Mouse (Mus musculus): ENCODE measurements around the gene Runx1. TPM values are rescaled to one million over a fixed set of nuclear protein-coding genes. Genes with fewer than 3 reads are reported as not detected.

Gene Runx1
- total and polyA plus RNA-seq, 3 experiments = 3.1 to 10.9 (median 4.7) TPM

- in situ Hi-C loops (cut with MboI; ENCODE audit: low pct_ligation_motif_present, low pct_unique_long_range_greater_than_20kb, low sequenced_read_pairs) (loop anchor here (25.0 kb wide), 1 partner anchor 299 kb away; no protein-coding TSS in a partner anchor), dilution Hi-C loops (cut with MboI; ENCODE audit: extremely low pct_ligation_motif_present, extremely low pct_unique_long_range_greater_than_20kb, low sequenced_read_pairs) (no loop called here)
- Histone ChIP-seq H3K27ac (ENCODE audit: insufficient read depth, low read depth) (no peak overlapping the region), H3K79me2 (replicated peaks; ENCODE audit: control insufficient read depth, extremely low read depth, insufficient read depth, poor library complexity, severe bottlenecking) (no peaks in the 10 kb centered on the region), H3K9ac (ENCODE audit: insufficient read depth, low read depth) (no peak overlapping the region), H3K9me3 (replicated peaks; ENCODE audit: low read length) (no peaks in the 10 kb centered on the region), H3K4me2 (ENCODE audit: insufficient read depth, low read depth, poor library complexity, severe bottlenecking) (no peak overlapping the region), H3K4me1 (ENCODE audit: control insufficient read depth in 1 of 2, insufficient read depth in 2 of 2) (0 out of 4 replicates have a peak, but pooled peaks cover 0 to 3% of the 10 kb centered on the region in 2 experiments), H3K36me3 (replicated peaks in 1 of 2; ENCODE audit: control insufficient read depth in 1 of 2, insufficient read depth in 1 of 2, low read length in 1 of 2) (no peaks in the 10 kb centered on the region), H3K27me3 (replicated peaks) (no peaks in the 10 kb centered on the region), H3K4me3 (replicated peaks in 1 of 3; ENCODE audit: low read depth in 2 of 3, low read length in 2 of 3, poor library complexity in 1 of 3) (no peak overlapping the region)
- no peak for DNase-seq (ENCODE audit: extremely low read depth)
- TF ChIP-seq MAFK (IDR thresholded peaks at IDR 0.05; ENCODE audit: insufficient replicate concordance, low read length) (peak; percentile 86), CTCF (conservative IDR thresholded peaks at IDR 0.05 in 1 of 2, IDR thresholded peaks at IDR 0.05 in 1 of 2; ENCODE audit: low read depth in 2 of 2, low read length in 2 of 2) (no peak)
These were observed 12.8 kb upstream of the Runx1 start for GRCm38 (mm10) chr16:92838709-92839108.

GRCm38 (mm10) chr16:92831341-92831740 is 5.4 kb upstream of the Runx1 start:
- dilution Hi-C loops (cut with MboI; ENCODE audit: extremely low pct_ligation_motif_present, extremely low pct_unique_long_range_greater_than_20kb, low sequenced_read_pairs) (no loop called here), in situ Hi-C loops (cut with MboI; ENCODE audit: low pct_ligation_motif_present, low pct_unique_long_range_greater_than_20kb, low sequenced_read_pairs) (loop anchor here (25.0 kb wide), 1 partner anchor 306 kb away; no protein-coding TSS in a partner anchor)
- Histone ChIP-seq H3K36me3 (replicated peaks in 1 of 2; ENCODE audit: control insufficient read depth in 1 of 2, insufficient read depth in 1 of 2, low read length in 1 of 2) (no peaks in the 10 kb centered on the region), H3K27me3 (replicated peaks) (no peaks in the 10 kb centered on the region), H3K27ac (ENCODE audit: insufficient read depth, low read depth) (no peak overlapping the region), H3K4me2 (ENCODE audit: insufficient read depth, low read depth, poor library complexity, severe bottlenecking) (no peak overlapping the region), H3K4me1 (ENCODE audit: control insufficient read depth in 1 of 2, insufficient read depth in 2 of 2) (peaks cover 3 to 8% of the 10 kb centered on the region in 2 experiments; a peak in 3 of 4 replicates), H3K9me3 (replicated peaks; ENCODE audit: low read length) (no peaks in the 10 kb centered on the region), H3K9ac (ENCODE audit: insufficient read depth, low read depth) (no peak overlapping the region), H3K79me2 (replicated peaks; ENCODE audit: control insufficient read depth, extremely low read depth, insufficient read depth, poor library complexity, severe bottlenecking) (no peaks in the 10 kb centered on the region), H3K4me3 (replicated peaks in 1 of 3; ENCODE audit: low read depth in 2 of 3, low read length in 2 of 3, poor library complexity in 1 of 3) (no peak overlapping the region)
- no peak for DNase-seq (ENCODE audit: extremely low read depth)
- TF ChIP-seq MAX (IDR thresholded peaks at IDR 0.05; ENCODE audit: low read length) = no peak
- no peak for TF ChIP-seq POLR2A (IDR thresholded peaks at IDR 0.05; ENCODE audit: low read depth, low read length)
- TF ChIP-seq MEF2A (IDR thresholded peaks at IDR 0.05; ENCODE audit: borderline replicate concordance, low read depth, low read length) = no peak
- TF ChIP-seq POLR2AphosphoS2 (IDR thresholded peaks at IDR 0.05; ENCODE audit: low read depth, low read length) = no peak
- no peak for TF ChIP-seq IRF4 (IDR thresholded peaks at IDR 0.05; ENCODE audit: low read depth, low read length)
- no peak for TF ChIP-seq ZMIZ1 (IDR thresholded peaks at IDR 0.05; ENCODE audit: low read depth, low read length)
- TF ChIP-seq GABPA (IDR thresholded peaks at IDR 0.05; ENCODE audit: insufficient replicate concordance, low read depth, low read length) = no peak
- no peak for TF ChIP-seq ZKSCAN1 (IDR thresholded peaks at IDR 0.05; ENCODE audit: borderline replicate concordance, low read depth, low read length)
- TF ChIP-seq ELF1 (IDR thresholded peaks at IDR 0.05; ENCODE audit: low read depth, low read length) = no peak
- no peak for TF ChIP-seq MXI1 (IDR thresholded peaks at IDR 0.05; ENCODE audit: low read depth, low read length)
- no peak for TF ChIP-seq TCF12 (IDR thresholded peaks at IDR 0.05; ENCODE audit: low read depth, low read length)
- no peak for TF ChIP-seq RCOR1 (conservative IDR thresholded peaks at IDR 0.05; ENCODE audit: low read depth, low read length)

GRCm38 (mm10) chr16:92830479-92830878 is 4.5 kb upstream of the Runx1 start:
- Histone ChIP-seq H3K27ac (ENCODE audit: insufficient read depth, low read depth) (no peak overlapping the region), H3K4me1 (ENCODE audit: control insufficient read depth in 1 of 2, insufficient read depth in 2 of 2) (peaks cover 3 to 11% of the 10 kb centered on the region in 2 experiments; a peak in 3 of 4 replicates), H3K4me2 (ENCODE audit: insufficient read depth, low read depth, poor library complexity, severe bottlenecking) (no peak overlapping the region), H3K36me3 (replicated peaks in 1 of 2; ENCODE audit: control insufficient read depth in 1 of 2, insufficient read depth in 1 of 2, low read length in 1 of 2) (no peaks in the 10 kb centered on the region), H3K9ac (ENCODE audit: insufficient read depth, low read depth) (no peak overlapping the region), H3K4me3 (replicated peaks in 1 of 3; ENCODE audit: low read depth in 2 of 3, low read length in 2 of 3, poor library complexity in 1 of 3) (no peak overlapping the region), H3K9me3 (replicated peaks; ENCODE audit: low read length) (no peaks in the 10 kb centered on the region), H3K27me3 (replicated peaks) (no peaks in the 10 kb centered on the region), H3K79me2 (replicated peaks; ENCODE audit: control insufficient read depth, extremely low read depth, insufficient read depth, poor library complexity, severe bottlenecking) (no peaks in the 10 kb centered on the region)
- in situ Hi-C loops (cut with MboI; ENCODE audit: low pct_ligation_motif_present, low pct_unique_long_range_greater_than_20kb, low sequenced_read_pairs) = loop anchor here (25.0 kb wide), 1 partner anchor 307 kb away; no protein-coding TSS in a partner anchor
- dilution Hi-C loops (cut with MboI; ENCODE audit: extremely low pct_ligation_motif_present, extremely low pct_unique_long_range_greater_than_20kb, low sequenced_read_pairs) = no loop called here
- no peak for TF ChIP-seq HCFC1 (IDR thresholded peaks at IDR 0.05; ENCODE audit: low read depth, low read length)
- no peak for TF ChIP-seq IRF4 (IDR thresholded peaks at IDR 0.05; ENCODE audit: low read depth, low read length)
- no peak for TF ChIP-seq JUN (IDR thresholded peaks at IDR 0.05; ENCODE audit: insufficient read depth, low read depth, low read length)
- TF ChIP-seq KAT2A (IDR thresholded peaks at IDR 0.05; ENCODE audit: insufficient replicate concordance, low read length) = no peak
- no peak for TF ChIP-seq POLR2AphosphoS2 (IDR thresholded peaks at IDR 0.05; ENCODE audit: low read depth, low read length)
- TF ChIP-seq TBP (conservative IDR thresholded peaks at IDR 0.05; ENCODE audit: low read depth, low read length) = no peak
- TF ChIP-seq RAD21 (IDR thresholded peaks at IDR 0.05; ENCODE audit: low read depth, low read length) = no peak
- TF ChIP-seq ZC3H11A (IDR thresholded peaks at IDR 0.05; ENCODE audit: low read depth, low read length) = no peak
- TF ChIP-seq USF2 (conservative IDR thresholded peaks at IDR 0.05; ENCODE audit: low read depth, low read length) = no peak
- TF ChIP-seq ZNF384 (IDR thresholded peaks at IDR 0.05; ENCODE audit: low read depth, low read length) = no peak
- TF ChIP-seq MYC (IDR thresholded peaks at IDR 0.05; ENCODE audit: low read depth, low read length) = no peak
- no peak for TF ChIP-seq CTCF (conservative IDR thresholded peaks at IDR 0.05 in 1 of 2, IDR thresholded peaks at IDR 0.05 in 1 of 2; ENCODE audit: low read depth in 2 of 2, low read length in 2 of 2)
- TF ChIP-seq GABPA (IDR thresholded peaks at IDR 0.05; ENCODE audit: insufficient replicate concordance, low read depth, low read length) = no peak
- no peak for DNase-seq (ENCODE audit: extremely low read depth)
